Mouse (Mus musculus) lung, postnatal 25 days (tissue): Measurements from ENCODE around the gene Rhbdd1.

Experiments used
- DNase-seq: peaks from one replicate; pipeline ENCODE4 v3.0.0; 2022; ENCODE audit warnings: low spot score

Gene Rhbdd1

GRCm38 (mm10) chr1:82433649-82434005 is 117.4 kb downstream of the Rhbdd1 start:
- DNase-seq, result no peak

DNA sequence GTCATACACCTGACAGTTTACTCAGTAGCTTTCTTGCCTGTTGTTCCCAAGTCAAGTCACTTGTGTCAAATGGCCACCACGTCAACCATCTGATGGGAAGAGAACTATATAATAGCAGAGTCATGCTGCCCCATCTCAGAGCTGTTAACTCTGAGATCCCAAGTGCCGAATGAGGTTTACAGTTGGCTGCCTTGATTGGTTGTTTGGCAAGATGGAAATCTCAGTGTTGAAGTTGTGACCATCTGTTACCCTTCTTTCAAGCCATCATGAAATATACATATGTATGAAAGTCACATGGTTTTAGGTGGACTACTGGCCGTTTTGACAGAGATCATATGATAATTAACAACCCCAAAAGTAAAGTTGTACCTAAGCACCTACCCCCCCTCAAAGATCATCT is 121.0 kb downstream of the Rhbdd1 start:
- no peak for DNase-seq

DNA sequence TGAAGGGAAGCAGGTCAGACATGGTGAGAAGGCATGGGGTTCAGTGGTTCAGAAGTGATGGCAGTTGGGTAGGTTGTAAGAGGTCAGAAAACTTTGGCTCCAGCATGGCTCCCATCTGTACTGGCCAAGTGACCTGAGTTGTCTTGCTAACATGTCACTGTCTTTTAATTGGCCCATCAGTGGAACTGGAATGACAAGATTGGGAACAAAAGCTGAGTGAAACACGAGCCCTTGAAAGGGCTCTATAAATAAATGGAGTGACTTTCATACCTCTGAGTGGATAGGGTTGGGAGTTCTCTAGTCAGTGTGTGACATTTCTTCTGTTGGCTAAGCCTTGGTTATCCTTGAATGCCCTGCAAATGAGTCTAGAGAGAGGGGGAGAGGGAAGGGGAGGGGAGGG is 123.9 kb downstream of the Rhbdd1 start:
- no peak for DNase-seq

- DNase-seq, result no peak
Measured at GRCm38 (mm10) chr1:82443517-82443916, 127.3 kb downstream of the Rhbdd1 start.

DNA sequence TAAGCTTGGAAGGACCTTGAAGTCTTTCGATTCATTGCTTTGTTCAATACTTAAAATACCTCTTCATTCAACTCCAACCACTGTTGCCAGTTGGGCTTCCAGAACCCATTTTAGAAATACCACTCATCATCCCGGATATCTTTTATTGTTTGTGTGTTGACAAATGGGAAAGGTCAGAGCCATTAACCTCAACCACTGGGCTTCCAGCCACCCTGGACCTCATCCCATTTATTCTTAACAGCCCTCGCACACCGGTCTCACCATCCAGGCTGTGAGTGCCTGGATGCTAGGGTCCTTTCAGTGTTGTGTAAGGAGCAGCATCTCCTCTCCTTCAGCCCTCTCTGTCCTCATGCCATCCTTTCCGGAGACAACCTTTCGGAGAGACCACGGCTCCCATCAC is 129.8 kb downstream of the Rhbdd1 start:
- no peak for DNase-seq

- DNase-seq, result no peak
Measured at GRCm38 (mm10) chr1:82449851-82450250, 133.6 kb downstream of the Rhbdd1 start.

GRCm38 (mm10) chr1:82451927-82452651 is 135.8 kb downstream of the Rhbdd1 start:
- DNase-seq, result no peak

DNA sequence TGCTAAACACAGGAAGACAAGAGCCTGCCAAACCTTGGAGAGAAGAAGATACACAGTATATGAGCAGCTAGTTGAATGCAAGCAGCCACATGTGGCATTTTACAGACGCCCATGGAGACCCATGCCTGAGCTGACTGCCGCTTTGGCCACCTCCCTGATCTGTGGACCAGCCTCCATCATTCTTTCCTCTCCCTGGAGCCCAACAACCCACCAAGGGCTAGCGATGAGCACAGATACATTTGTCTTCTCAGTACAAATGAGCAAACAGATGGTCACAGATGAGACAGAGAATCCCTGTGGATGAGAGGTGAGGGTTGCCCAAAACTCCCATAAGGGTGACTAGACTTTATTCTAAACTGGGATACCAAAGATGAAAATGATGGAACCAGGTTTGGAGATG is 137.8 kb downstream of the Rhbdd1 start:
- DNase-seq, result no peak

DNA sequence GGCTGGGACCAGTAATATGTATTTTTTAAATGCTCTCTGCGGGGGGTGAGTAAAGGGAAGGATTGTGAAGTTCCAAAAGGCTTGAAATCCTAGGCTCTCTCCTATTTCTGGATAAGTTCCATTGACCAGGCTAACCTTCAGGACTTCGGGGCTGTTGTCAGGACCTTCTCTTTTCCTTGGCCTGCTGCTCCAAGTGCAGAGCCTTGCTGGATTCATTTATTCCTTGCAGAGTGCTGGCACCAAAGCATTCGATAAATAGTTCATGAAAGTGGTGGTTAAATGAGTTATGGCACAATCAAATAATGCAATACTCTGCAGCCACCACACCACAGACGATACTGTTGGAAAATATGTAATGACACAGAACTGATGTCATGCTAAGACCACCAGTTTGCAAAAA is 143.1 kb downstream of the Rhbdd1 start:
- no peak for DNase-seq

DNA sequence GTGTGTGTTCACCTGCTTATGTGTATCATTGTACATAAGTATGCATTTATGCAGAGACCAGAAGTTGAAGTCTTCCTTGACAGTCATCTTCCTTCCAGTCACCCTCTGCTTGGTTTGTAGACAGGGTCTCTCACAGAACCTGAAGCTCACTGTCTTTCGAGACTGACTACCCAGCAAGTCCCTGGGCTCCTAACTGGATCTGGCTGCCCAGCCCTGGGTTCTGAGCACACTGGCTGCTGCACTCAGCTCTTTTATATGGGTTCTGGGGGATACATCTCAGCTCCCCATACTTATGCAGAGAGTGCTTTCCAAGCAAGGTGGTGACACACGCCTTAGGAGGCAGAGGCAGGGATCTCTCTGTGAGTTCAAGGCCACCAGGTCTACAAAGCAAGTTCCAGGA is 143.7 kb downstream of the Rhbdd1 start:
- no peak for DNase-seq

DNA sequence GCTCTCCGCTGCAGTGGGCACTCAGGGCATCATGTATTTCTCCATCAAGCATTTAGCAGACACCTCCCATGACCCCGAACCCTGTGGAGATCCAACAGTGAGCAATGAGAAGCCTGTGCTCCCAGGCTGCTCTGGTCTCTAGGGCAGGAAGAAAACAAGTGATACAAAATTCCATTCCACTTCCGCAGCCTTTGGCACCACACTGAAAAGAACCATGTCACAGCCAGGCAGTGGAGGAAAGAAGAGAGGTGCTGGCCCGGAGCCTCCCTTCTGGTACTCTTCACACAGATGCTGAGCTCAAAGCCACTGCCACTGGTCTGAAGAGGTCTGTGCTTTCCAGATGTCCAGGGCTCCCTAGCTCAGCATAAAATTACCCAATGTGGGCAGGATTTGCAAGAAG is 144.8 kb downstream of the Rhbdd1 start:
- DNase-seq, result no peak

DNA sequence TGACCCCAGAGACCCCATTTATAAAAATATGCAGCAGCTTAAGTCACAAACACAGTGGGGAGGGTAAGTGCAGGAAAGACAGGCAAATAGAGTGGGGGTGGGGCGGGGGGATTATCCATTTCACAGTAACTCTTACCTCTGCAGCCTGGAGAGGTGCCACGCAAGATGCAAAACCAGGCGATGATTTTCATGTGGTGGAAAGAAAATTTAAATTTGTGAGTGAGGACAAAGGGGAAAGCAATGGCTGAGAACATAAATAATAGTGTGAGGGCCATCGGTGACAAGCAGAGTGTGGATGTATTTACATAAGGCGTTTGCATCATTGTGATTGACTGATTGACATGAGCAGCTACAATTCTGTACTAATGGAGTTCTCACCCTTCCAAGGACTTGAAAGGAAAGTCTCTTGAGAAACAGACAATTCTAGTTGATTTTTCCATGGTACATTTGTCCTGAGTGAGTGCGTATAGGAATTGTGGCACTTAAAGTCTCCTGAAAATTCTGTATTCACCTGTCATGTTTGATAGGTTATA is 149.1 kb downstream of the Rhbdd1 start:
- DNase-seq, result no peak

- DNase-seq, result no peak
Measured at GRCm38 (mm10) chr1:82468872-82469271, 152.6 kb downstream of the Rhbdd1 start.

- no peak for DNase-seq
Measured at GRCm38 (mm10) chr1:82470516-82471225, 154.4 kb downstream of the Rhbdd1 start.

GRCm38 (mm10) chr1:82473467-82473866 is 157.2 kb downstream of the Rhbdd1 start:
- DNase-seq, result no peak

DNA sequence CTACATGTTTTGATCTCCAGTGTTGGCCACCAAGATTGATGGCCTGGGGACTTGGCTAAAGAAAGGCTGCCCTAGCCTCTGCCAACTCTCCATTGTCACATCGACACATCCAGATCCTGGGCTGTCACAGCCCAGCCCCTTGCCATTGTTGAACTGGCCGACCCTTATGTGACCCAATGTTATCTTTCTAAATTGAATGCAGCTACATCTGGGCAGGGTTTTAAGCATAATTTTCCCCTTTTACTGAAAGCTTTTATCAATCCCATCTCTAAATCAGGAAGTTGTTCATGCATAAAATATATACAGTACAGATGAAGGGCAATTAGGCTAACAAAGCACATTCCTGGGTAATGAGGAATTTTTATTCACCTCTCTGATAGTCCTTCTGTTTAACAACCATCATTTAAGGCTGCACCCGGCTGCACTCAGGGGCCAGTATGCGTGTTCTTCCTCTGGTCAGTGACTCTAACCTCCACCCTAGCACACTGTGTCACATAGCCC is 158.3 kb downstream of the Rhbdd1 start:
- DNase-seq, result no peak

DNA sequence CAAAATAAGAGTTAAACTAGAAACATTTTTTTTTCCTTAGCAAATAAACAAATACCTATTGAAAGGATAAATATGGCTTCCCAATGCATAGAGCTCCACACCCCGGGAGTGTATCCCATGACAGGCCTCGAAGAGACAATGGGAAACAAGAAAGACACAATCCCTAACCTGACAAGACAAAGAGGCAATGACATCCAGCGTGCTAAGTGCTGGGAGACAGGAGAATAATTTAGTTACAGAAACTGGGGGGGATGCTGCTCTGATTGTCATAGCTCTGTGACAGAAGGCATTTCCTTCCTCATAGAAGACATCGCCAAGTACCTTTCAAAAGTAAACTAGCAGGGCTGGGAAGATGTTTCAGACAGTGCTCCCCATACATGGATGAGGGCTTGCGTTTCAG is 159.0 kb downstream of the Rhbdd1 start:
- DNase-seq, result no peak

- no peak for DNase-seq
Measured at GRCm38 (mm10) chr1:82475821-82476220, 159.6 kb downstream of the Rhbdd1 start.

DNA sequence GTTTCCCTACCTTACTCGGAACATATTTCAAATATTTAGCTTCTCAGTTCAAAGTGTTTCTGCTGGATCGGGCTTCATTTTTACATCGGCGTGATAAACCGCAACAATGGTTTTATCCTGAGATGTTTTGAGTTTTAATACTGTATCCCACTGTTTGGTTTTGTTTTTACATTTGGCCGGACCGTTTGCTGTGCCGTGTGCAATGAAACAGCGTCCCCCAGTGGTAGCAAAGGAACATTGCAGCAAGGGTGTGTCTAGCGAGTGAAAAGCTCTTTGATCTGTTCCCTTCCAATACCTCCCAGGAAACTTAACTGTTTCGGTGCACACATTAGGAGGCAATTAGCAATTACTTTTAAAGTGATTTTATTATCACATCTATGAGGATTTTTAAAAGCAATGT is 160.0 kb downstream of the Rhbdd1 start:
- no peak for DNase-seq

- no peak for DNase-seq
Measured at GRCm38 (mm10) chr1:82476746-82477145, 160.5 kb downstream of the Rhbdd1 start.

DNA sequence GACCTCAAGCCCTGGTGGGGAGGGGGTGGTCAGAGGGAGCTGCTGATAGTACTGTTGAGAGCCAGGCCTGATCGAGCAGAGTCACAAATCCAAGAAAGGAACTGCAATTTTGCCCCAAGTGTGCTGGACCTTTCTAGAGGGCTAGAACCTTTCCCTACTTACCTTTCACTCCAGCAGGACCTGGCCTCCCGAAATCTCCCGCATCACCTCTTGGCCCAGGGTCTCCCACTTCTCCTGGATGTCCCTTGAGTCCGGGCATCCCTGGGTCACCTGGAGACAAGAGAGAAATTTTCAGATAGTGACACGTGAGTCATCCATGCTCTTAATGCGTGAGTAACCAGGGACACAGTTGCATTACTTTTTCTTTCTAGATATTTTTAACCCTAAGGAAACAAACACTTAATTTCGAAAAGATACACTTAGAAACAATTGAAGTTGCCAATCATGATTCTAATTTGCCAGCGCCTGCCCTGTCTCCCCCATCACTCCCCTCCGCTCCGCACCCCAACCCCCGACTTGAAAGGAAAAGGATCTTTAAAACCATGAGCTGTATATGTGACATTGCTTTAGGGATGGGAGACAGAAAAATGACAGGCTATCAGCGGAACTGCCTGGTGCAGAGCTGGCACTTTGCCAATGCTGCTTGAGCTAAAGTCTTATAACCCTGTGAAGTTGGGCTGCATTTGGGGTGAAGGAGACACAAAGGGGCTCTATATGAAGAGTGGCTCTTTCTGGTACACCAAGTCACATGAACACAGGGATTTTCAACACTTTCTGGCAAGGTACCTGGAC is 163.6 kb downstream of the Rhbdd1 start:
- no peak for DNase-seq

DNA sequence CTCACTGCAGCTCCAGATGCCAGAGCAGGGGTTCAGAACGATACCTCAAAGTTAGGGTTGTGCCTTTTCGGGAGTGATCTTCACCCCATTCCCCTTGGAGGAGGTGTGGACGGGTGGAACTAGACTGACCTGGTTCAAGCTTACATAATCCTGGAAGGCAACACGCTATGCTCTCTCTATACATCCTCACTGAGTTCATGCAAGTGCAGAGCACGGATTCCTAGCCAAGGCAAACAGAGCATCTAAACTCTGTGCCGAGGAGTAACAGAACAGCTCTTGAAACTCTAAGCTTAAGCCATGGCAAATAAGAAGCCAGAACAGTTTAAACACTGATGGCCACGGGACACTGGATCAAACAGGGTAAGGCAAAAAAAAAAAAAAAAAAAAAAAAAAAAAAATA is 166.1 kb downstream of the Rhbdd1 start:
- peak; percentile 3 for DNase-seq

GRCm38 (mm10) chr1:82486371-82486770 is 170.1 kb downstream of the Rhbdd1 start:
- DNase-seq, result no peak
